Mouse (Mus musculus): ENCODE measurements around the gene Dnaaf3.
A peak's percentile ranks its signal among the peaks of the same experiment; 100 is the strongest.

The Dnaaf3 gene

GRCm38 (mm10) chr7:4499034-4499433, 33.2 kb downstream of the Dnaaf3 start:
- DNase-seq (ENCODE audit: low read depth) = no peak

- no peak for DNase-seq (ENCODE audit: low read depth)
These were observed 34.0 kb downstream of the Dnaaf3 start for GRCm38 (mm10) chr7:4498251-4498650.

GRCm38 (mm10) chr7:4497271-4497903, 34.9 kb downstream of the Dnaaf3 start:
- no peak for DNase-seq (ENCODE audit: low read depth)

- no peak for DNase-seq (ENCODE audit: low read depth)
These were observed 35.8 kb downstream of the Dnaaf3 start for GRCm38 (mm10) chr7:4496468-4496867.

GRCm38 (mm10) chr7:4493991-4494390, 38.3 kb downstream of the Dnaaf3 start:
- no peak for DNase-seq (ENCODE audit: low read depth)

- peak; percentile 72 for DNase-seq (ENCODE audit: low read depth)
These were observed 39.7 kb downstream of the Dnaaf3 start for GRCm38 (mm10) chr7:4492284-4493224.

- DNase-seq (ENCODE audit: low read depth) = no peak
These were observed 40.9 kb downstream of the Dnaaf3 start for GRCm38 (mm10) chr7:4491308-4491707.

GRCm38 (mm10) chr7:4482281-4482680, 50.0 kb downstream of the Dnaaf3 start:
- no peak for DNase-seq (ENCODE audit: low read depth)

- DNase-seq (ENCODE audit: low read depth) = peak; percentile 77
These were observed 52.6 kb downstream of the Dnaaf3 start for GRCm38 (mm10) chr7:4479674-4480073.

- no peak for DNase-seq (ENCODE audit: low read depth)
These were observed 53.4 kb downstream of the Dnaaf3 start for GRCm38 (mm10) chr7:4478796-4479291.

- DNase-seq (ENCODE audit: low read depth) = no peak
These were observed 54.0 kb downstream of the Dnaaf3 start for GRCm38 (mm10) chr7:4478021-4478795.

- DNase-seq (ENCODE audit: low read depth) = no peak
These were observed 58.3 kb downstream of the Dnaaf3 start for GRCm38 (mm10) chr7:4473940-4474339.

All from naive thymus-derived CD4-positive, alpha-beta T cell, adult 2 months (primary cell).